Mouse (Mus musculus): ENCODE results near the gene Ncf4. TPM values are rescaled to one million over a fixed set of nuclear protein-coding genes. Genes with fewer than 3 reads are reported as not detected.
"Not testable (repeated sequence)": the region's sequence is repeated elsewhere in the genome, so short reads cannot be mapped to it uniquely, and the experiment has no call there.

Gene Ncf4
- polyA plus RNA-seq, 1 experiment from 2014 or later = 0.69 TPM

GRCm38 (mm10) chr15:78257326-78258050 lies 12.9 kb downstream of the Ncf4 start:
- H3K4me1 ChIP-seq (replicated peaks) = no peaks in the 10 kb centered on the region
- H3K36me3 ChIP-seq = no peaks in the 10 kb centered on the region
- WGBS = 42% methylated on average over 7 of the region's 7 CpGs
- H3K27ac ChIP-seq (replicated peaks) = peak overlapping the region; percentile 31; the same call in 1 of the 2 replicates
- H3K9me3 ChIP-seq = no peaks in the 10 kb centered on the region
- peaks cover 5% of the 10 kb centered on the region; the same call in 1 of the 2 replicates for H3K27me3 ChIP-seq
- H3K4me3 ChIP-seq = no peak overlapping the region
- H3K9ac ChIP-seq = no peak overlapping the region
- 0 out of 2 replicates have a peak, but pooled peaks have one; percentile 52 for ATAC-seq (ENCODE audit: low FRiP score, low read depth)
- H3K4me2 ChIP-seq = no peak overlapping the region

GRCm38 (mm10) chr15:78258246-78258865 lies 13.8 kb downstream of the Ncf4 start:
- no peak overlapping the region for H3K27ac ChIP-seq (replicated peaks)
- no peaks in the 10 kb centered on the region for H3K4me1 ChIP-seq (replicated peaks)
- WGBS = 87% methylated on average over 10 of the region's 10 CpGs
- no peak overlapping the region for H3K4me2 ChIP-seq
- no peaks in the 10 kb centered on the region for H3K36me3 ChIP-seq
- peaks cover 5% of the 10 kb centered on the region; the same call in 1 of the 2 replicates for H3K27me3 ChIP-seq
- no peak overlapping the region for H3K4me3 ChIP-seq
- H3K9me3 ChIP-seq = no peaks in the 10 kb centered on the region
- no peak for ATAC-seq (ENCODE audit: low FRiP score, low read depth)
- H3K9ac ChIP-seq = no peak overlapping the region

GRCm38 (mm10) chr15:78260668-78261333 lies 16.2 kb downstream of the Ncf4 start:
- no peaks in the 10 kb centered on the region for H3K27me3 ChIP-seq
- H3K4me3 ChIP-seq = no peak overlapping the region
- 77% methylated on average over 13 of the region's 13 CpGs for WGBS
- H3K9ac ChIP-seq = no peak overlapping the region
- ATAC-seq (ENCODE audit: low FRiP score, low read depth) = no peak
- no peak overlapping the region for H3K4me2 ChIP-seq
- H3K9me3 ChIP-seq = no peaks in the 10 kb centered on the region
- no peak overlapping the region for H3K27ac ChIP-seq (replicated peaks)
- no peaks in the 10 kb centered on the region for H3K4me1 ChIP-seq (replicated peaks)
- H3K36me3 ChIP-seq = no peaks in the 10 kb centered on the region

GRCm38 (mm10) chr15:78263286-78263685 lies 18.7 kb downstream of the Ncf4 start:
- no peaks in the 10 kb centered on the region for H3K9me3 ChIP-seq
- WGBS = 75% methylated on average over 3 of the region's 3 CpGs
- H3K36me3 ChIP-seq = no peaks in the 10 kb centered on the region
- ATAC-seq (ENCODE audit: low FRiP score, low read depth) = no peak
- no peaks in the 10 kb centered on the region for H3K4me1 ChIP-seq (replicated peaks)
- no peak overlapping the region for H3K4me3 ChIP-seq
- H3K4me2 ChIP-seq = no peak overlapping the region
- H3K27me3 ChIP-seq = no peaks in the 10 kb centered on the region
- no peak overlapping the region for H3K27ac ChIP-seq (replicated peaks)
- H3K9ac ChIP-seq = no peak overlapping the region

- H3K36me3 ChIP-seq = no peaks in the 10 kb centered on the region
- 85% methylated on average over 10 of the region's 10 CpGs for WGBS
- ATAC-seq (ENCODE audit: low FRiP score, low read depth) = no peak
- H3K9ac ChIP-seq = no peak overlapping the region
- no peak overlapping the region for H3K4me2 ChIP-seq
- H3K27me3 ChIP-seq = no peaks in the 10 kb centered on the region
- H3K27ac ChIP-seq (replicated peaks) = no peak overlapping the region
- H3K4me3 ChIP-seq = no peak overlapping the region
- no peaks in the 10 kb centered on the region for H3K9me3 ChIP-seq
- H3K4me1 ChIP-seq (replicated peaks) = no peaks in the 10 kb centered on the region
These were observed 22.8 kb downstream of the Ncf4 start for GRCm38 (mm10) chr15:78267441-78267840.

GRCm38 (mm10) chr15:78267865-78268264 lies 23.3 kb downstream of the Ncf4 start:
- H3K9me3 ChIP-seq = no peaks in the 10 kb centered on the region
- H3K36me3 ChIP-seq = no peaks in the 10 kb centered on the region
- no peak overlapping the region for H3K4me3 ChIP-seq
- no peaks in the 10 kb centered on the region for H3K27me3 ChIP-seq
- no peak for ATAC-seq (ENCODE audit: low FRiP score, low read depth)
- no peak overlapping the region for H3K9ac ChIP-seq
- no peak overlapping the region for H3K4me2 ChIP-seq
- H3K27ac ChIP-seq (replicated peaks) = no peak overlapping the region
- H3K4me1 ChIP-seq (replicated peaks) = no peaks in the 10 kb centered on the region
- 80% methylated on average over 4 of the region's 4 CpGs for WGBS

- ATAC-seq (ENCODE audit: low FRiP score, low read depth) = no peak
- H3K9me3 ChIP-seq = no peaks in the 10 kb centered on the region
- H3K9ac ChIP-seq = no peak overlapping the region
- H3K4me3 ChIP-seq = no peak overlapping the region
- H3K36me3 ChIP-seq = no peaks in the 10 kb centered on the region
- H3K27ac ChIP-seq (replicated peaks) = no peak overlapping the region
- no peak overlapping the region for H3K4me2 ChIP-seq
- no peaks in the 10 kb centered on the region for H3K27me3 ChIP-seq
- no peaks in the 10 kb centered on the region for H3K4me1 ChIP-seq (replicated peaks)
These were observed 26.6 kb downstream of the Ncf4 start for GRCm38 (mm10) chr15:78271208-78271607.

GRCm38 (mm10) chr15:78278308-78278707 lies 33.7 kb downstream of the Ncf4 start:
- no peaks in the 10 kb centered on the region for H3K27me3 ChIP-seq
- H3K9ac ChIP-seq = no peak overlapping the region
- no peaks in the 10 kb centered on the region for H3K36me3 ChIP-seq
- no peak overlapping the region for H3K4me3 ChIP-seq
- WGBS = 87% methylated on average over 2 of the region's 2 CpGs
- H3K4me1 ChIP-seq (replicated peaks) = no peaks in the 10 kb centered on the region
- H3K27ac ChIP-seq (replicated peaks) = no peak overlapping the region
- no peak for ATAC-seq (ENCODE audit: low FRiP score, low read depth)
- H3K4me2 ChIP-seq = no peak overlapping the region
- no peaks in the 10 kb centered on the region for H3K9me3 ChIP-seq

- no peaks in the 10 kb centered on the region for H3K4me1 ChIP-seq (replicated peaks)
- no peaks in the 10 kb centered on the region for H3K36me3 ChIP-seq
- H3K4me3 ChIP-seq = no peak overlapping the region
- H3K9me3 ChIP-seq = no peaks in the 10 kb centered on the region
- no peak overlapping the region for H3K27ac ChIP-seq (replicated peaks)
- no peak overlapping the region for H3K9ac ChIP-seq
- 89% methylated on average over 5 of the region's 5 CpGs for WGBS
- H3K27me3 ChIP-seq = no peaks in the 10 kb centered on the region
- ATAC-seq (ENCODE audit: low FRiP score, low read depth) = no peak
- H3K4me2 ChIP-seq = no peak overlapping the region
These were observed 43.3 kb downstream of the Ncf4 start for GRCm38 (mm10) chr15:78287941-78288340.

- not testable (repeated sequence) for H3K27me3 ChIP-seq; H3K9me3 ChIP-seq; H3K4me2 ChIP-seq; H3K4me3 ChIP-seq; H3K9ac ChIP-seq; H3K36me3 ChIP-seq; H3K27ac ChIP-seq (replicated peaks); ATAC-seq (ENCODE audit: low FRiP score, low read depth); H3K4me1 ChIP-seq (replicated peaks)
- 80% methylated on average over 5 of the region's 5 CpGs for WGBS
These were observed 45.2 kb downstream of the Ncf4 start for GRCm38 (mm10) chr15:78289775-78290174.

GRCm38 (mm10) chr15:78293228-78293627 lies 48.6 kb downstream of the Ncf4 start:
- H3K4me1 ChIP-seq (replicated peaks); H3K4me3 ChIP-seq; H3K36me3 ChIP-seq; H3K4me2 ChIP-seq; H3K27me3 ChIP-seq; H3K27ac ChIP-seq (replicated peaks); H3K9me3 ChIP-seq; ATAC-seq (ENCODE audit: low FRiP score, low read depth); H3K9ac ChIP-seq: not testable (repeated sequence)
- WGBS = 11% methylated on average over 2 of the region's 2 CpGs

- no peaks in the 10 kb centered on the region for H3K4me1 ChIP-seq (replicated peaks)
- H3K4me3 ChIP-seq = no peak overlapping the region
- no peak for ATAC-seq (ENCODE audit: low FRiP score, low read depth)
- no peak overlapping the region for H3K27ac ChIP-seq (replicated peaks)
- WGBS = 78% methylated on average over 4 of the region's 4 CpGs
- no peaks in the 10 kb centered on the region for H3K9me3 ChIP-seq
- no peaks in the 10 kb centered on the region for H3K27me3 ChIP-seq
- H3K36me3 ChIP-seq = no peaks in the 10 kb centered on the region
- no peak overlapping the region for H3K9ac ChIP-seq
- no peak overlapping the region for H3K4me2 ChIP-seq
These were observed 49.1 kb downstream of the Ncf4 start for GRCm38 (mm10) chr15:78293716-78294115.
